10 mouse cellular contexts compared by ENCODE assay signal in the genomic region with DNA sequence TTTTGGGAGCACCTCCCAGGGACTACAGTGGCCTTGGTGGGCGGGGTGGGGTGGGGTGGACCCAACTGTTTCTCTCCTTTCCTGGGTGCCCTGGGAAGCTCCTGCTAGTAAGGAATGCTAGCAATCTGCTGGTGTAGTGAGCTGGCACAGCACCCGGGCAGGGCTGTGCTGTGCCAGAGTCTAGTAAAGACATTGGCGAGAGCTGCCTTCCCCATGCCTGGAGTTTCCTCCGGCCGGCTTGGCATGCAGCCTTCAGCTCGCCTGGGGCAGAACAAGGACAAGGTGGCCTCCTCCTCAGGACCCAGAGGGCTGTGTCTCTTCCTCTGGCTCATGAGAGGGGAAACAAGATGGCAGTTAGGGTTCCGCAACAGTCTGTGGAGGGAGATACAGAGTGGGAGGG.
DNase-seq lines count a peak whose midpoint lies in the region; ATAC-seq and TF ChIP-seq lines count a peak whose summit lies in the region.
"Had no signal": no experiment of that assay in that cellular context is flagged by ENCODE, and none has a peak within 500 bp of the region (broad histone marks: within the 10 kb centered on the region; RNA-seq: fewer than 3 reads in every experiment).

No protein-coding gene starts in this region.

- H3K79me2 ChIP-seq in myocyte (ENCODE audit: control insufficient read depth, insufficient read depth): no peaks in the 10 kb centered on the region

- H3K4me2 ChIP-seq in heart, embryonic 15.5 days: no peak overlapping the region
- H3K4me2 ChIP-seq in myocyte (ENCODE audit: low read depth): peak overlapping the region; percentile 6
- H3K4me2 ChIP-seq in midbrain, embryonic 15.5 days: no peak overlapping the region
- H3K4me2 ChIP-seq: lung, embryonic 14.5 days had no signal

- no peaks in the 10 kb centered on the region for H3K27me3 ChIP-seq in heart, embryonic 15.5 days
- no peaks in the 10 kb centered on the region for H3K27me3 ChIP-seq in myocyte (ENCODE audit: control insufficient read depth, insufficient read depth, insufficient read length)
- H3K27me3 ChIP-seq in midbrain, embryonic 15.5 days (replicated peaks): peaks cover 64% of the 10 kb centered on the region

- no peaks in the 10 kb centered on the region for H3K9me3 ChIP-seq in heart, embryonic 15.5 days (replicated peaks)
- no peaks in the 10 kb centered on the region for H3K9me3 ChIP-seq in midbrain, embryonic 15.5 days

- peak; percentile 69 for DNase-seq in ovary, postnatal 36 days (ENCODE audit: low spot score)
- DNase-seq in ovary, postnatal 14 days (ENCODE audit: low spot score): no peak
- DNase-seq in cerebellum, adult 18-20 months: peak; percentile 73
- no peak for DNase-seq in spleen, postnatal 4 days (ENCODE audit: low spot score in 2 of 2)
- DNase-seq: lung, embryonic 14.5 days had no signal

- WGBS in heart, embryonic 15.5 days: 55% methylated on average over 7 of the region's 7 CpGs
- WGBS in midbrain, embryonic 15.5 days: 84% methylated on average over 7 of the region's 7 CpGs

- no peak overlapping the region for H3K4me3 ChIP-seq in heart, embryonic 15.5 days
- no peak overlapping the region for H3K4me3 ChIP-seq in myocyte
- no peak overlapping the region for H3K4me3 ChIP-seq in midbrain, embryonic 15.5 days

- no peak overlapping the region for H3K9ac ChIP-seq in heart, embryonic 15.5 days
- H3K9ac ChIP-seq in midbrain, embryonic 15.5 days: no peak overlapping the region
- H3K9ac ChIP-seq: lung, embryonic 14.5 days had no signal

- peaks cover 64% of the 10 kb centered on the region for H3K4me1 ChIP-seq in heart, embryonic 15.5 days (replicated peaks)
- peaks cover 29% of the 10 kb centered on the region for H3K4me1 ChIP-seq in midbrain, embryonic 15.5 days

- peak overlapping the region; percentile 72 for H3K27ac ChIP-seq in heart, embryonic 15.5 days
- no peak overlapping the region for H3K27ac ChIP-seq in midbrain, embryonic 15.5 days
- H3K27ac ChIP-seq: kidney, postnatal 0 days had no signal

- H3ac ChIP-seq in myocyte (ENCODE audit: control insufficient read depth, insufficient read length): no peak overlapping the region

- no peak for ATAC-seq in heart, embryonic 15.5 days (replicated peaks; ENCODE audit: insufficient number of reproducible peaks, insufficient read depth, low FRiP score, low read depth)
- ATAC-seq in midbrain, embryonic 15.5 days (replicated peaks): no peak
- no peak for ATAC-seq in erythroblast, adult 5-6 weeks (replicated peaks; ENCODE audit: low FRiP score, poor library complexity, severe bottlenecking)

- H3K36me3 ChIP-seq in heart, embryonic 15.5 days: no peaks in the 10 kb centered on the region
- H3K36me3 ChIP-seq in myocyte (ENCODE audit: control insufficient read depth, insufficient read depth): no peaks in the 10 kb centered on the region
- no peaks in the 10 kb centered on the region for H3K36me3 ChIP-seq in midbrain, embryonic 15.5 days (replicated peaks)

- TF ChIP-seq POLR2A in myocyte (IDR thresholded peaks at IDR 0.05; ENCODE audit: insufficient read length, low read depth): no peak

TF ChIP-seq in myocyte, 11 proteins besides CTCF, POLR2A, EP300 and RAD21:
- TF ChIP-seq MYOG (IDR thresholded peaks at IDR 0.05; ENCODE audit: control insufficient read depth in 1 of 3, insufficient read depth in 1 of 3, insufficient read length in 2 of 3, low read depth in 2 of 3) (peak in 1 of 3 experiments; percentile 52), E2F4 (IDR thresholded peaks at IDR 0.05; ENCODE audit: insufficient read depth) (no peak)
TF ChIP-seq in myocyte: peak in this region for 1.

Comparison
In these comparisons a context has a peak if more than half of its experiments do, and no peak if none do; other contexts are left out.
1. DNase-seq: peak in ovary, postnatal 36 days (single experiment) and cerebellum, adult 18-20 months (2 of 2); none in ovary, postnatal 14 days (single experiment) and spleen, postnatal 4 days (0 of 2).